Mouse (Mus musculus): Measurements from ENCODE around the gene Copz2. TPM values are rescaled to one million over a fixed set of nuclear protein-coding genes. Genes with fewer than 3 reads are reported as not detected.
"Not testable (repeated sequence)": the region's sequence is repeated elsewhere in the genome, so short reads cannot be mapped to it uniquely, and the experiment has no call there.

Gene Copz2
- polyA plus RNA-seq (2015; fragmentation: Nextera tagmentation; extraction: Ambion mirVana) = 105 and 110 TPM in 2 replicates

- TF ChIP-seq CTCF (IDR thresholded peaks at IDR 0.05) (no peak), EP300 (IDR thresholded peaks at IDR 0.05) (no peak)
- H3K36me3 ChIP-seq (ENCODE audit: insufficient read depth, low read length) = no peaks in the 10 kb centered on the region
- ATAC-seq (peak; percentile 89), DNase-seq (ENCODE audit: low spot score) (peak; percentile 61)
- H3K4me3 ChIP-seq (ENCODE audit: low read depth, low read length) = peak within 1 kb of the TSS; percentile 65
- no peak within 1 kb of the TSS for H3K27ac ChIP-seq (ENCODE audit: low read length)
- H3K9ac ChIP-seq (replicated peaks; ENCODE audit: low read depth) = peak within 1 kb of the TSS; percentile 26
- H3K4me1 ChIP-seq (ENCODE audit: insufficient read depth, low read depth, low read length) = no peaks in the 10 kb centered on the region
- 2% methylated on average over 38 of the region's 60 CpGs for WGBS
- H3K9me3 ChIP-seq (ENCODE audit: low read length) = no peaks in the 10 kb centered on the region
- H3K27me3 ChIP-seq (replicated peaks; ENCODE audit: insufficient read depth, low read length) = no peaks in the 10 kb centered on the region
- peak within 1 kb of the TSS; percentile 87 for H3K4me2 ChIP-seq (replicated peaks; ENCODE audit: low read depth, low read length)
These were observed at the start of gene Copz2 for GRCm38 (mm10) chr11:96849681-96850467. Gene Copz2 (plus strand): TSS chr11:96849870.

- DNase-seq (ENCODE audit: low spot score) (no peak), ATAC-seq (no peak)
- Histone ChIP-seq H3K4me3 (ENCODE audit: low read depth, low read length) (no peak overlapping the region), H3K27ac (ENCODE audit: low read length) (no peak overlapping the region), H3K4me1 (ENCODE audit: insufficient read depth, low read depth, low read length) (no peaks in the 10 kb centered on the region), H3K9me3 (ENCODE audit: low read length) (no peaks in the 10 kb centered on the region), H3K27me3 (replicated peaks; ENCODE audit: insufficient read depth, low read length) (no peaks in the 10 kb centered on the region), H3K4me2 (replicated peaks; ENCODE audit: low read depth, low read length) (no peak overlapping the region), H3K36me3 (ENCODE audit: insufficient read depth, low read length) (peaks cover 19% of the 10 kb centered on the region), H3K9ac (replicated peaks; ENCODE audit: low read depth) (no peak overlapping the region)
- WGBS = 86% methylated on average over 5 of the region's 5 CpGs
- TF ChIP-seq EP300 (IDR thresholded peaks at IDR 0.05) = no peak
- no peak for TF ChIP-seq CTCF (IDR thresholded peaks at IDR 0.05)
These were observed 44.1 kb upstream of the Copz2 start for GRCm38 (mm10) chr11:96805606-96806005.

GRCm38 (mm10) chr11:96808066-96808465, 41.6 kb upstream of the Copz2 start:
- H3K27ac ChIP-seq (ENCODE audit: low read length) = no peak overlapping the region
- TF ChIP-seq EP300 (IDR thresholded peaks at IDR 0.05) (no peak), CTCF (IDR thresholded peaks at IDR 0.05) (peak; percentile 55)
- H3K4me3 ChIP-seq (ENCODE audit: low read depth, low read length) = no peak overlapping the region
- no peak for ATAC-seq
- H3K4me2 ChIP-seq (replicated peaks; ENCODE audit: low read depth, low read length) = no peak overlapping the region
- no peak for DNase-seq (ENCODE audit: low spot score)
- no peak overlapping the region for H3K9ac ChIP-seq (replicated peaks; ENCODE audit: low read depth)
- peaks cover 14% of the 10 kb centered on the region for H3K36me3 ChIP-seq (ENCODE audit: insufficient read depth, low read length)
- WGBS = 41% methylated on average over 1 of the region's 1 CpGs
- H3K4me1 ChIP-seq (ENCODE audit: insufficient read depth, low read depth, low read length) = no peaks in the 10 kb centered on the region
- H3K27me3 ChIP-seq (replicated peaks; ENCODE audit: insufficient read depth, low read length) = no peaks in the 10 kb centered on the region
- H3K9me3 ChIP-seq (ENCODE audit: low read length) = no peaks in the 10 kb centered on the region

GRCm38 (mm10) chr11:96809562-96810235, 40.0 kb upstream of the Copz2 start:
- Histone ChIP-seq H3K27ac (ENCODE audit: low read length) (no peak overlapping the region), H3K4me3 (ENCODE audit: low read depth, low read length) (no peak overlapping the region), H3K4me2 (replicated peaks; ENCODE audit: low read depth, low read length) (no peak overlapping the region), H3K9ac (replicated peaks; ENCODE audit: low read depth) (no peak overlapping the region), H3K27me3 (replicated peaks; ENCODE audit: insufficient read depth, low read length) (no peaks in the 10 kb centered on the region), H3K9me3 (ENCODE audit: low read length) (no peaks in the 10 kb centered on the region), H3K36me3 (ENCODE audit: insufficient read depth, low read length) (peaks cover 10% of the 10 kb centered on the region), H3K4me1 (ENCODE audit: insufficient read depth, low read depth, low read length) (no peaks in the 10 kb centered on the region)
- ATAC-seq = no peak
- no peak for TF ChIP-seq CTCF (IDR thresholded peaks at IDR 0.05)
- TF ChIP-seq EP300 (IDR thresholded peaks at IDR 0.05) = no peak
- 84% methylated on average over 6 of the region's 6 CpGs for WGBS
- no peak for DNase-seq (ENCODE audit: low spot score)

GRCm38 (mm10) chr11:96811188-96811587, 38.5 kb upstream of the Copz2 start:
- H3K27me3 ChIP-seq (replicated peaks; ENCODE audit: insufficient read depth, low read length); ATAC-seq; H3K4me2 ChIP-seq (replicated peaks; ENCODE audit: low read depth, low read length); DNase-seq (ENCODE audit: low spot score); H3K9me3 ChIP-seq (ENCODE audit: low read length); H3K27ac ChIP-seq (ENCODE audit: low read length); H3K4me1 ChIP-seq (ENCODE audit: insufficient read depth, low read depth, low read length); H3K4me3 ChIP-seq (ENCODE audit: low read depth, low read length); H3K9ac ChIP-seq (replicated peaks; ENCODE audit: low read depth): not testable (repeated sequence)
- WGBS = 73% methylated on average over 1 of the region's 1 CpGs
- H3K36me3 ChIP-seq (ENCODE audit: insufficient read depth, low read length) = peaks cover 13% of the 10 kb centered on the region

GRCm38 (mm10) chr11:96813455-96813854, 36.2 kb upstream of the Copz2 start:
- DNase-seq (ENCODE audit: low spot score) = no peak
- 81% methylated on average over 4 of the region's 4 CpGs for WGBS
- Histone ChIP-seq H3K4me2 (replicated peaks; ENCODE audit: low read depth, low read length) (no peak overlapping the region), H3K9me3 (ENCODE audit: low read length) (no peaks in the 10 kb centered on the region), H3K4me3 (ENCODE audit: low read depth, low read length) (no peak overlapping the region), H3K9ac (replicated peaks; ENCODE audit: low read depth) (no peak overlapping the region), H3K27me3 (replicated peaks; ENCODE audit: insufficient read depth, low read length) (no peaks in the 10 kb centered on the region), H3K27ac (ENCODE audit: low read length) (no peak overlapping the region), H3K36me3 (ENCODE audit: insufficient read depth, low read length) (peaks cover 22% of the 10 kb centered on the region), H3K4me1 (ENCODE audit: insufficient read depth, low read depth, low read length) (no peaks in the 10 kb centered on the region)
- no peak for ATAC-seq
- TF ChIP-seq CTCF (IDR thresholded peaks at IDR 0.05) (no peak), EP300 (IDR thresholded peaks at IDR 0.05) (no peak)

Data from lung, postnatal 0 days (tissue).